Mouse (Mus musculus) MEL (cell line): Measurements from ENCODE around the gene Endod1. TPM values are rescaled to one million over a fixed set of nuclear protein-coding genes. Genes with fewer than 3 reads are reported as not detected.

Experiments used
- DNase-seq: peaks from one replicate; pipeline ENCODE4 v3.0.0; 2011; ENCODE audit warnings: low read depth, low spot score
- H3K27ac ChIP-seq: 2 replicates; pipeline ENCODE4 v1.5.1; 2012; ENCODE audit warnings: low read depth, mild to moderate bottlenecking, control low read depth, low read length, moderate library complexity; ENCODE audit not compliant: control insufficient read depth
- H3K27me3 ChIP-seq, 2 experiments: fragments of 150-350 bp in 1 of 2; sonication (generic) in 1 of 2; 2 replicates each; pipeline ENCODE4 v1.6.1; 2012; ENCODE audit warnings: low read length in 2 of 2, mild to moderate bottlenecking in 2 of 2, improper control_type of control experiment in 1 of 2, moderate library complexity in 1 of 2; ENCODE audit not compliant: insufficient read depth in 2 of 2, control insufficient read depth in 1 of 2
- H3K36me3 ChIP-seq, 2 experiments: 2 replicates each; pipeline ENCODE4 v1.6.1; 2012 to 2014; ENCODE audit warnings: low read length in 2 of 2, improper control_type of control experiment in 1 of 2, inconsistent platforms in 1 of 2, mild to moderate bottlenecking in 1 of 2; ENCODE audit not compliant: insufficient read depth in 2 of 2, control insufficient read depth in 1 of 2
- H3K4me1 ChIP-seq, 2 experiments: fragments of 150-350 bp in 1 of 2; sonication (generic) in 1 of 2; 2 replicates each; pipeline ENCODE4 v1.6.1; 2012; ENCODE audit warnings: low read length in 2 of 2, improper control_type of control experiment in 1 of 2, mild to moderate bottlenecking in 1 of 2; ENCODE audit not compliant: insufficient read depth in 2 of 2, control insufficient read depth in 1 of 2
- H3K4me3 ChIP-seq, 2 experiments: fragments of 150-350 bp in 1 of 2; sonication (generic) in 1 of 2; 2 replicates each; pipeline ENCODE4 v1.5.1; 2012; ENCODE audit warnings: low read depth in 2 of 2, low read length in 2 of 2, mild to moderate bottlenecking in 2 of 2, moderate library complexity in 2 of 2, control low read depth in 1 of 2, improper control_type of control experiment in 1 of 2; ENCODE audit not compliant: control insufficient read depth in 1 of 2, insufficient read depth in 1 of 2
- H3K79me2 ChIP-seq: 2 replicates; pipeline ENCODE4 v1.6.1; 2012; ENCODE audit warnings: mild to moderate bottlenecking, low read length, moderate library complexity; ENCODE audit not compliant: control insufficient read depth, poor library complexity, insufficient read depth
- H3K9ac ChIP-seq: 2 replicates; pipeline ENCODE4 v1.6.1; 2012; ENCODE audit warnings: low read depth, mild to moderate bottlenecking, control low read depth, low read length, moderate library complexity; ENCODE audit not compliant: control insufficient read depth, poor library complexity, severe bottlenecking
- H3K9me3 ChIP-seq: fragments of 150-350 bp; sonication (generic); replicated peaks from 2 replicates; pipeline ENCODE4 v1.6.1; 2012; ENCODE audit warnings: mild to moderate bottlenecking, low read length, improper control_type of control experiment, moderate library complexity; ENCODE audit not compliant: insufficient read depth
- CTCF ChIP-seq, 3 experiments: IDR thresholded peaks in 2 of 3; conservative IDR thresholded peaks in 1 of 3; 2 replicates each; pipeline ENCODE4 v1.5.1; 2011 to 2012; ENCODE audit warnings: low read length in 3 of 3, low read depth in 2 of 3, mild to moderate bottlenecking in 2 of 3, improper control_type of control experiment in 1 of 3, inconsistent platforms in 1 of 3, mixed read lengths in 1 of 3, moderate library complexity in 1 of 3; ENCODE audit not compliant: control insufficient read depth in 1 of 3, insufficient read depth in 1 of 3, poor library complexity in 1 of 3, severe bottlenecking in 1 of 3
- ETS1 ChIP-seq: IDR thresholded peaks from 2 replicates; pipeline ENCODE4 v1.6.1; 2012; ENCODE audit warnings: low read depth, mild to moderate bottlenecking, inconsistent platforms, low read length, improper control_type of control experiment, moderate library complexity
- GATA1 ChIP-seq: IDR thresholded peaks from 2 replicates; pipeline ENCODE4 v1.6.1; 2011; ENCODE audit warnings: low read depth, low read length, improper control_type of control experiment
- HCFC1 ChIP-seq: IDR thresholded peaks from 2 replicates; pipeline ENCODE4 v1.6.1; 2012; ENCODE audit warnings: low read depth, mild to moderate bottlenecking, inconsistent platforms, low read length, improper control_type of control experiment, moderate library complexity
- KAT2A ChIP-seq: conservative IDR thresholded peaks from 2 replicates; pipeline ENCODE4 v1.6.1; 2012; ENCODE audit warnings: low read depth, low read length, improper control_type of control experiment, inconsistent platforms
- MAX ChIP-seq: IDR thresholded peaks from 2 replicates; pipeline ENCODE4 v1.6.1; 2011; ENCODE audit warnings: low read length, improper control_type of control experiment
- MYB ChIP-seq: IDR thresholded peaks from 2 replicates; pipeline ENCODE4 v1.6.1; 2011; ENCODE audit warnings: mild to moderate bottlenecking, low read depth, low read length, improper control_type of control experiment
- NELFE ChIP-seq: IDR thresholded peaks from 2 replicates; pipeline ENCODE4 v1.6.1; 2011; ENCODE audit warnings: low read depth, low read length, improper control_type of control experiment
- POLR2A ChIP-seq, 2 experiments: IDR thresholded peaks; 2 replicates each; pipeline ENCODE4 v1.6.1; 2011 to 2012; ENCODE audit warnings: low read length in 2 of 2, mild to moderate bottlenecking in 2 of 2, control low read depth in 1 of 2, improper control_type of control experiment in 1 of 2, low read depth in 1 of 2, moderate library complexity in 1 of 2; ENCODE audit not compliant: control insufficient read depth in 1 of 2, insufficient read depth in 1 of 2, poor library complexity in 1 of 2
- POLR2AphosphoS2 ChIP-seq: IDR thresholded peaks from 2 replicates; pipeline ENCODE4 v1.6.1; 2011; ENCODE audit warnings: low read length, improper control_type of control experiment
- POLR2AphosphoS5 ChIP-seq: IDR thresholded peaks from 2 replicates; pipeline ENCODE4 v1.6.1; 2012; ENCODE audit warnings: low read depth, borderline replicate concordance, mild to moderate bottlenecking, inconsistent platforms, low read length, moderate library complexity, mixed read lengths
- TBP ChIP-seq: IDR thresholded peaks from 2 replicates; pipeline ENCODE4 v1.8.0; 2011; ENCODE audit warnings: low read depth, low read length, improper control_type of control experiment
- UBTF ChIP-seq: IDR thresholded peaks from 2 replicates; pipeline ENCODE4 v1.6.1; 2012; ENCODE audit warnings: low read depth, mild to moderate bottlenecking, inconsistent platforms, low read length, improper control_type of control experiment, moderate library complexity, borderline replicate concordance; ENCODE audit not compliant: insufficient read depth
- USF1 ChIP-seq: IDR thresholded peaks from 2 replicates; pipeline ENCODE4 v1.6.1; 2014; ENCODE audit warnings: low read depth, mild to moderate bottlenecking, inconsistent platforms, low read length, improper control_type of control experiment, moderate library complexity
- ZC3H11A ChIP-seq: IDR thresholded peaks from 2 replicates; pipeline ENCODE4 v1.6.1; 2012; ENCODE audit warnings: low read depth, mild to moderate bottlenecking, inconsistent platforms, low read length, improper control_type of control experiment
- ZKSCAN1 ChIP-seq: IDR thresholded peaks from 2 replicates; pipeline ENCODE4 v1.6.1; 2012; ENCODE audit warnings: low read depth, mild to moderate bottlenecking, inconsistent platforms, low read length, improper control_type of control experiment, moderate library complexity
- polyA plus RNA-seq, 2 experiments: library from polyadenylated mRNA; stranded (reverse) in 1 of 2; unstranded in 1 of 2; fragments of >175 nt in 1 of 2; fragments of >200 nt in 1 of 2; gene quantifications; 2 replicates each; pipeline versions ENCODE4 v1.2.1 to v1.2.4; 2012; ENCODE audit warnings: low replicate concordance in 2 of 2, low read depth in 1 of 2; ENCODE audit not compliant: insufficient read length in 2 of 2, insufficient read depth in 1 of 2, missing spikeins in 1 of 2
- total RNA-seq: library from RNA; depleted of rRNA; stranded (reverse); fragments of 300-350 nt; gene quantifications from 2 replicates; pipeline ENCODE4 v1.2.3, GENCODE M21; 2012

The Endod1 gene
- total and polyA plus RNA-seq, 3 experiments: 31.1 to 33.7 TPM; not detected in 1

- Histone ChIP-seq H3K27ac (no peak overlapping the region), H3K9me3 (no peaks in the 10 kb centered on the region), H3K27me3 (no peaks in the 10 kb centered on the region), H3K9ac (no peak overlapping the region), H3K4me3 (no peak overlapping the region), H3K4me1 (peaks cover 10 to 41% of the 10 kb centered on the region in 2 experiments), H3K36me3 (peaks cover 0 to 39% of the 10 kb centered on the region in 2 experiments; a peak in 2 of 4 replicates), H3K79me2 (peaks cover 12% of the 10 kb centered on the region)
- TF ChIP-seq UBTF (no peak), NELFE (no peak), POLR2A (IDR thresholded peaks at IDR 0.05; ENCODE audit: control insufficient read depth in 1 of 2, insufficient read depth in 1 of 2, low read depth in 1 of 2, low read length in 2 of 2, poor library complexity in 1 of 2) (peak in 1 of 2 experiments; percentile 65; a peak in 2 of 4 replicates), ETS1 (no peak), TBP (peak; percentile 73)
- peak; percentile 85 for DNase-seq
These were observed 2.0 kb upstream of the Endod1 start for GRCm38 (mm10) chr9:14383186-14383920.

- H3K4me3 ChIP-seq: peak overlapping the region; percentile 48 to 65
- peak overlapping the region; percentile 60 for H3K9ac ChIP-seq
- no peaks in the 10 kb centered on the region for H3K9me3 ChIP-seq
- H3K79me2 ChIP-seq: peaks cover 12% of the 10 kb centered on the region
- peak; percentile 78 for DNase-seq
- H3K4me1 ChIP-seq: peaks cover 10 to 41% of the 10 kb centered on the region in 2 experiments
- peak overlapping the region; percentile 68 for H3K27ac ChIP-seq
- H3K27me3 ChIP-seq: no peaks in the 10 kb centered on the region
- TF ChIP-seq POLR2A (IDR thresholded peaks at IDR 0.05; ENCODE audit: control insufficient read depth in 1 of 2, insufficient read depth in 1 of 2, low read depth in 1 of 2, low read length in 2 of 2, poor library complexity in 1 of 2): 0 out of 4 replicates have a peak, but pooled peaks of 1 of the 2 experiments have one; percentile 30
- no peak for TF ChIP-seq KAT2A
- TF ChIP-seq HCFC1: no peak
- TF ChIP-seq USF1: no peak
- peak; percentile 45 for TF ChIP-seq TBP
- TF ChIP-seq GATA1: peak; percentile 74
- peaks cover 0 to 38% of the 10 kb centered on the region in 2 experiments; a peak in 2 of 4 replicates for H3K36me3 ChIP-seq
These were observed 1.0 kb upstream of the Endod1 start for GRCm38 (mm10) chr9:14382256-14382791.

GRCm38 (mm10) chr9:14380386-14381285, 671 bp downstream of the Endod1 start:
- TF ChIP-seq TBP (peak; percentile 41), ZC3H11A (no peak), POLR2A (IDR thresholded peaks at IDR 0.05; ENCODE audit: control insufficient read depth in 1 of 2, insufficient read depth in 1 of 2, low read depth in 1 of 2, low read length in 2 of 2, poor library complexity in 1 of 2) (peak; percentile 98 to 100), ZKSCAN1 (no peak), UBTF (peak; percentile 99), MYB (no peak), POLR2AphosphoS5 (0 out of 2 replicates have a peak, but pooled peaks have one; percentile 12), POLR2AphosphoS2 (no peak), MAX (no peak), CTCF (IDR thresholded peaks at IDR 0.05 in 2 of 3, conservative IDR thresholded peaks at IDR 0.05 in 1 of 3; ENCODE audit: control insufficient read depth in 1 of 3, insufficient read depth in 1 of 3, low read depth in 2 of 3, low read length in 3 of 3, poor library complexity in 1 of 3, severe bottlenecking in 1 of 3) (no peak)
- peak overlapping the region; percentile 48 to 65 for H3K4me3 ChIP-seq
- peak; percentile 96 for DNase-seq
- peaks cover 12% of the 10 kb centered on the region for H3K79me2 ChIP-seq
- H3K27me3 ChIP-seq: no peaks in the 10 kb centered on the region
- H3K9me3 ChIP-seq: no peaks in the 10 kb centered on the region
- peak overlapping the region; percentile 67 for H3K27ac ChIP-seq
- H3K36me3 ChIP-seq: peaks cover 0 to 26% of the 10 kb centered on the region in 2 experiments; a peak in 2 of 4 replicates
- H3K4me1 ChIP-seq: peaks cover 10 to 37% of the 10 kb centered on the region in 2 experiments
- peak overlapping the region; percentile 81 for H3K9ac ChIP-seq
